Mouse (Mus musculus): ENCODE results near the gene Nkapd1. TPM values are rescaled to one million over a fixed set of nuclear protein-coding genes. Genes with fewer than 3 reads are reported as not detected.

Nkapd1 gene
- polyA plus RNA-seq, 1 experiment = 11.4 TPM

DNA sequence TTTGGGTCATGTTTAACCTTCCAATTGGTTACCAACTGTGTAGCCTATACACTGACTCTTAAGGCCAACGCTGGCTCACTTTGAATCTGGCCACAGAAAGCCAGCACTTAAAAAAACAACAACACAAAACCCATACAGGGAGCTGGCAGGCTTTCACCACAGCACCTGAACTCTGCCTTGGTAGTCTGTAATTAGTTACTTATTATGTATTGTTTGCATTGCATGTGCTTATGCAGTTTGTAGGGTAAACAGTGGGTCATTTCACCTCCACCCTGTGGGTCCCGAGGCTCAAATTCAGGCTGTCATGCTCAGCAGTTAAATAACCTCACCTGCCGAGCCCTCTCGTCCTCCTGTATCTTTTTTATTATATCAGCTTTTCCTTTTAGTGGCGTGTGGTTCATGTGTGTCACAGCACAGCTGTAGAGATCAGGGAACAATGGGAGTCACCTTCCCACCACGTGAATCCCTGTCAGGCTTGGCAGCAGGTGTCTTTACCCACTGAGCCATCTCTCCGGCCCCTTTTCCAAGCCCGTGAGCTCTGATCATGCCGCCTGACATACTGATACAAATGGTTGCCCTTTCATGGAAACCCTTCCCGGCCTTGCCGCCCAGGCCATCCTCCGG is 22.4 kb downstream of the Nkapd1 start:
- Histone ChIP-seq H3K4me1 (ENCODE audit: control insufficient read depth, insufficient read depth, low read length) (no peaks in the 10 kb centered on the region), H3K27me3 (ENCODE audit: control insufficient read depth, insufficient read depth, low read length) (no peaks in the 10 kb centered on the region), H3K27ac (ENCODE audit: insufficient read depth, low read length) (no peak overlapping the region), H3K4me3 (replicated peaks; ENCODE audit: insufficient read depth, low read depth, low read length) (no peak overlapping the region)
- no peak for TF ChIP-seq POLR2A (IDR thresholded peaks at IDR 0.05; ENCODE audit: borderline replicate concordance, insufficient read depth, low read length)
- DNase-seq = no peak
- WGBS = 72% methylated on average over 12 of the region's 12 CpGs

GRCm38 (mm10) chr9:50593544-50593943 is 23.7 kb downstream of the Nkapd1 start:
- no peak overlapping the region for H3K27ac ChIP-seq (ENCODE audit: insufficient read depth, low read length)
- TF ChIP-seq CTCF (IDR thresholded peaks at IDR 0.05; ENCODE audit: borderline replicate concordance, insufficient read depth, low read depth, low read length) (peak; percentile 38; the same call in 1 of the 2 replicates), POLR2A (IDR thresholded peaks at IDR 0.05; ENCODE audit: borderline replicate concordance, insufficient read depth, low read length) (no peak)
- no peaks in the 10 kb centered on the region for H3K27me3 ChIP-seq (ENCODE audit: control insufficient read depth, insufficient read depth, low read length)
- no peak for DNase-seq
- H3K4me1 ChIP-seq (ENCODE audit: control insufficient read depth, insufficient read depth, low read length) = no peaks in the 10 kb centered on the region
- H3K4me3 ChIP-seq (replicated peaks; ENCODE audit: insufficient read depth, low read depth, low read length) = no peak overlapping the region
- 73% methylated on average over 3 of the region's 3 CpGs for WGBS

DNA sequence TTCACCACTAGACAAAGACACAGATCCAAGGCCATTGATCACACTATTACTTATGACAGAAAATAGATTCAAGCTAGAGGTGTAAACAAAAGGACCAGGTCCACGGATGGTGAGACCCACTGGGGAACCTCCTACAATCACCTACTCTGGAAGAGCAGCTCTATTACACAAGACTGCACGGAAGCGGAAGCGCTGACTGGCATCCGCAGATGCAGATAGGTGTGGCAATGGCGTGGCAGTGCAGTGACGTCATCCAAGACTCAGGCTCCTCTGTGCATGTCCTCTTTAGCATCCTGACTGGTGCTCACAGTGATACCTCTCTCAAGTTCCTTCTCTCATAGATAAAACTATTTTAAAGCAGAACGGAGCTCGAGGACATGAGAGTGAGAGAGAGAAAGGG is 24.3 kb downstream of the Nkapd1 start:
- TF ChIP-seq POLR2A (IDR thresholded peaks at IDR 0.05; ENCODE audit: borderline replicate concordance, insufficient read depth, low read length) (no peak), CTCF (IDR thresholded peaks at IDR 0.05; ENCODE audit: borderline replicate concordance, insufficient read depth, low read depth, low read length) (no peak)
- H3K27me3 ChIP-seq (ENCODE audit: control insufficient read depth, insufficient read depth, low read length) = no peaks in the 10 kb centered on the region

GRCm38 (mm10) chr9:50590856-50591518 is 26.3 kb downstream of the Nkapd1 start:
- Histone ChIP-seq H3K4me1 (ENCODE audit: control insufficient read depth, insufficient read depth, low read length) (no peaks in the 10 kb centered on the region), H3K27ac (ENCODE audit: insufficient read depth, low read length) (no peak overlapping the region), H3K27me3 (ENCODE audit: control insufficient read depth, insufficient read depth, low read length) (no peaks in the 10 kb centered on the region), H3K4me3 (replicated peaks; ENCODE audit: insufficient read depth, low read depth, low read length) (no peak overlapping the region)
- TF ChIP-seq POLR2A (IDR thresholded peaks at IDR 0.05; ENCODE audit: borderline replicate concordance, insufficient read depth, low read length) (no peak), CTCF (IDR thresholded peaks at IDR 0.05; ENCODE audit: borderline replicate concordance, insufficient read depth, low read depth, low read length) (no peak)
- DNase-seq = no peak
- 72% methylated on average over 10 of the region's 10 CpGs for WGBS

More for the DNA sequence above, 24.3 kb downstream of the Nkapd1 start:
- Histone ChIP-seq H3K4me1 (ENCODE audit: control insufficient read depth, insufficient read depth, low read length) (no peaks in the 10 kb centered on the region), H3K27ac (ENCODE audit: insufficient read depth, low read length) (no peak overlapping the region), H3K4me3 (replicated peaks; ENCODE audit: insufficient read depth, low read depth, low read length) (no peak overlapping the region)
- no peak for DNase-seq
- 88% methylated on average over 9 of the region's 9 CpGs for WGBS

GRCm38 (mm10) chr9:50586955-50587354 is 30.3 kb downstream of the Nkapd1 start:
- Histone ChIP-seq H3K27ac (ENCODE audit: insufficient read depth, low read length) (no peak overlapping the region), H3K4me3 (replicated peaks; ENCODE audit: insufficient read depth, low read depth, low read length) (no peak overlapping the region), H3K27me3 (ENCODE audit: control insufficient read depth, insufficient read depth, low read length) (no peaks in the 10 kb centered on the region), H3K4me1 (ENCODE audit: control insufficient read depth, insufficient read depth, low read length) (no peaks in the 10 kb centered on the region)
- WGBS = 70% methylated on average over 4 of the region's 4 CpGs
- DNase-seq = no peak
- TF ChIP-seq CTCF (IDR thresholded peaks at IDR 0.05; ENCODE audit: borderline replicate concordance, insufficient read depth, low read depth, low read length) (no peak), POLR2A (IDR thresholded peaks at IDR 0.05; ENCODE audit: borderline replicate concordance, insufficient read depth, low read length) (no peak)

DNA sequence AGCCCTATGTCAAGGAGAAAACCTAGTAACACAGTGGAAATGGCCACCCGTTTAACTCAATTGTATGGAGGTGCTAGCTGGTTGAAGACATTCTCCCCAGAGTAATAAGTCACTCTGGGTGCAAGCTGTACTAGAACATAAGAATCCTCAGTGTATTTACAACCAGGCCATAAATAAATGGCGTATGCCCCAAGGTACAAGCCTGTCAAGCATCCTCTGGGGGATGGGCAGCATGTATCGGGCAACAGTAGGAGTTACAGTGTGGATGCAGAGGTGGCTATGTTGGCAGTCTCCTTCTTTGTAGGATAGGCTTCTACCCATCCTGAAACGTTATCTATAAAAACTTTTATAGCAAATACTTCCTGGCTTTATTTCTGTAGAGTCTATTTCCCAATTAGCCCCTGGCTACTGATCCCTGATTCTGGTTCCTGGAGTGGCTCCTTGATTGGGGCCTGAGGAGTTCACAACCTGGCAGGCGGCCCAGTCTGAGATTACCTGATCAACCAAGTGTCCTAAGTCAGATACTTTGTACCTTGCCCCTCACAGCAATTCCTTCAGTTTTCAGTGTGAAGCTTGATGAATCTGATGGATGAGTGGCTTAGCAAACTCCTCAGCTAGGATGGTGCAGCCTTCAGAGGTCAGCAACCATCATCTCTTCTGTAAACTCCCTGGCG is 32.0 kb downstream of the Nkapd1 start:
- Histone ChIP-seq H3K4me1 (ENCODE audit: control insufficient read depth, insufficient read depth, low read length) (no peaks in the 10 kb centered on the region), H3K27ac (ENCODE audit: insufficient read depth, low read length) (no peak overlapping the region), H3K4me3 (replicated peaks; ENCODE audit: insufficient read depth, low read depth, low read length) (no peak overlapping the region), H3K27me3 (ENCODE audit: control insufficient read depth, insufficient read depth, low read length) (no peaks in the 10 kb centered on the region)
- 80% methylated on average over 6 of the region's 6 CpGs for WGBS
- TF ChIP-seq CTCF (IDR thresholded peaks at IDR 0.05; ENCODE audit: borderline replicate concordance, insufficient read depth, low read depth, low read length) (no peak), POLR2A (IDR thresholded peaks at IDR 0.05; ENCODE audit: borderline replicate concordance, insufficient read depth, low read length) (no peak)
- no peak for DNase-seq

DNA sequence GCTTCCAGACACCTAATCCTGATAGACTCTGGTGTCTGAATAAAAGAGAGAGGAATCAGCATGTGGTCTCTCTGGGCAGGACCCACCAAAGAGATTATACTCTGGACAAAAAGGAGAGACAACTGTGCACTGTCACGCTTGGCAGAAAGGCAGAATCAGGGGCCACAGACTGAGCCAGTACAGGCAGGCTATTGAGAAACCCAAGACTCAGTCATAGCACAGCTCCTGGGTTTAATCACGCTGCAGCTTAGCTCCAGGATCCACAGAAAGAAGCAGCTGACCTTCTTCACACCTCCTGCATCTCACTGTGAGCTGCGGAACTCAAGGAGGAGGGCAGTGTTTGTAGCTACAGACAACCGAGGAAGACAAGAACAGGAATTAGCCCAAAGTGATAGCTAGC is 36.9 kb downstream of the Nkapd1 start:
- Histone ChIP-seq H3K27me3 (ENCODE audit: control insufficient read depth, insufficient read depth, low read length) (no peaks in the 10 kb centered on the region), H3K27ac (ENCODE audit: insufficient read depth, low read length) (no peak overlapping the region), H3K4me1 (ENCODE audit: control insufficient read depth, insufficient read depth, low read length) (no peaks in the 10 kb centered on the region), H3K4me3 (replicated peaks; ENCODE audit: insufficient read depth, low read depth, low read length) (no peak overlapping the region)
- no peak for DNase-seq
- WGBS = 33% methylated on average over 4 of the region's 4 CpGs
- TF ChIP-seq POLR2A (IDR thresholded peaks at IDR 0.05; ENCODE audit: borderline replicate concordance, insufficient read depth, low read length) = no peak
- no peak for TF ChIP-seq CTCF (IDR thresholded peaks at IDR 0.05; ENCODE audit: borderline replicate concordance, insufficient read depth, low read depth, low read length)

Measured in cerebellum, adult 2 months (tissue).